Mouse (Mus musculus) telencephalon, adult 2 months (tissue): Measurements from ENCODE around the gene Olfr693.
"Not testable (repeated sequence)": the region's sequence is repeated elsewhere in the genome, so short reads cannot be mapped to it uniquely, and the experiment has no call there.

Experiments used
- DNase-seq: peaks from one replicate; pipeline ENCODE4 v3.0.0-alpha.2; 2011; ENCODE audit warnings: low read depth, low spot score

Gene Olfr693

DNA sequence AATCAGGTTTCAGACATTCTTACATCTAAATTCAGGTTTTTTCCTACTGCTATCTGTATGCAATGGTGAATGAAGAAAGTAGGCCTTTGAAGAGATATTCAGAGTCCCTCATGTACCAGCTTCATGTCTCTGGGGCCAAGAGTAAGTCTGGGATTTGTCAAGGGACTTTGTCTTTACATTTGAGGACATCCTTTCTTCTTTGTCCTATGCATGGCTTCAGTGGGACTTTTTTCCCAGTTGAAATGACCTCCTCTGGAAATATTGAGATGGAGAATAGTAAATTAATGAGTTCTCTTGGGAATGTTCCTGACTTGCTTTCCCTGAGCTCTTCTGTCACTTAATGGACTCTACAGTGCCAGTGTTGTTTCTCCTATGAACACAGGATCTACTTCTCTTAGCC, at the start of gene Olfr693:
Olfr693 (minus strand) TSS at position 101 of the 400 bp plus-strand sequence.
- DNase-seq: no peak

DNA sequence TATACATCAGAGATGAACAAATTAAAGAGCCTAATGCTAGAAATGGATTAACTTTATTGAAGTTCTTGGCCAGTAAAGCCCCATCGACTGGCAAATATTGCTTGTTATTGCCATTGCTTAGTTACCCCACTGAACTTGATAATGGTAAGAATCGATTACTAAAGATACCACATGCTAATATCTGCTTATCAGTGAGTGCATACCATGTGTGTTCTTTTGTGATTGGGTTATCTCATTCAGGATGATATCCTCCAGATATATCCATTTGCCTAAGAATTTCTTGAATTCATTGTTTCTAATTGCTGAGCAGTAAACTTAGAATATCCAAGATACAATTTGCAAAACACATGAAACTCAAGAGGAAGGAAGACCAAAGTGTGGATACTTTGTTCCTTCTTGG, 45.3 kb upstream of the Olfr693 start:
- DNase-seq: not testable (repeated sequence)

- DNase-seq: no peak
Measured at GRCm38 (mm10) chr7:106716296-106716695, 35.9 kb upstream of the Olfr693 start, which contains the start of gene Olfr695. Gene Olfr695, minus strand, starts transcription at chr7:106716396.

GRCm38 (mm10) chr7:106711463-106711862, 31.1 kb upstream of the Olfr693 start:
- no peak for DNase-seq

- not testable (repeated sequence) for DNase-seq
Measured at GRCm38 (mm10) chr7:106707705-106708104, 27.3 kb upstream of the Olfr693 start.

- no peak for DNase-seq
Measured at GRCm38 (mm10) chr7:106696891-106697290, 16.5 kb upstream of the Olfr693 start.

- no peak for DNase-seq
Measured at GRCm38 (mm10) chr7:106692976-106693375, 12.6 kb upstream of the Olfr693 start.

DNA sequence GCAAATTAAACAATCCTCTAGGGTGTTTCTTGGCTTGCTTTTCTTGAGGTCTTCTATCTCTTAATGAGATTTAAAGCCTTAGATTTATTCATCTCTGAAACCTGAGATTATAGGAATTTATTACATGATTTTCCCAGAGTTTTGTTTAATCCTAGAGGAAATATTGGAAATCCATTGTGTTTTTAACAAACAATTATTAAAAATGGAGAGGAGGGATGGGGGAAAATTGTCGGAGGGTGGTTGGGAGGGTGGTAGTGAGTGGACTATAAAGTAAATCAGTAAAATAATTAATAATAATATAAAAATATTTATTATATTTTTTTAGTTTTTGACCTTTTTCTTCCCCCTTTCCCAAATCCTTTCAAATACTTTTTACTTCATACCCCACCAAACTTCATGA, 11.3 kb upstream of the Olfr693 start, which contains the start of gene Olfr694:
Olfr694 (minus strand) TSS at position 101 of the 400 bp plus-strand sequence.
- no peak for DNase-seq

GRCm38 (mm10) chr7:106685382-106685781, 5.0 kb upstream of the Olfr693 start:
- no peak for DNase-seq

- DNase-seq: no peak
Measured at GRCm38 (mm10) chr7:106652344-106652652, 28.1 kb downstream of the Olfr693 start.

- DNase-seq: no peak
Measured at GRCm38 (mm10) chr7:106651555-106652343, 28.6 kb downstream of the Olfr693 start.

DNA sequence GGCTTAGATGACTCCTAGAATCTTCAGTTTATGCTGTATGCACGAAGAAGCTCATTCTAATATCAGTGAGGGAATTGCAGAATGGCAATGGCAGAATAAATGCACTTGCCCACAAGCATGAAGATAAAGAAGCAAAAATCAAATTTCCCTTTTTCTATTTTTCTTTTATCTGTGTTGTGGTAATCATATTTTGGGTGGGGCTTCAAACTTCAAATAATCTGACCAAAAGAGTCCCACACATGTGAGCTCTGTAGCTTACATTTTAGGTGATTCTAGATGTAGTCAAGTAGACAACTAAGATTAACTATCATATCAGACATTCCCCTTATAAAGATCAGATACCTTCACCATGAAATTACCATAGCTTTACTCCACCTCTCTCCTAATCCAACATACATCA, 30.6 kb downstream of the Olfr693 start:
- no peak for DNase-seq

DNA sequence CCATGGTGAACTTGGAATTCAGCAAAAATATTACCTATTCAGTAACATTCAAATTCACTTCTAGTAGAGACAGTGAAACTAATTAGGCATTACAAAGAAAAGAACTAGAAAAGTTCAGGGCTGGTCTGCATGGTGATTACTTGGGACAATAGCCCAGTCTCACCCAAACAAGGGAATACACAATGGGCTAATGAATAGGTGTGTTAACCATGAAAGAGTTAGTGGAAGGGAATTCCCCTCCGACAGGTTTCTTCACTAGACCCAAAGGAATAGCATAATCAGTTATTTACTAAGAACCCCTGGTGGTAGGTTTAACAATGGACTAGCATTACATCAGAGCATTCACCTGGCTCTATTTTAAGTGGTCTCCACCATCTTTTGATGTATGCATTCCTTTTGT, 35.1 kb downstream of the Olfr693 start:
- DNase-seq: no peak

DNA sequence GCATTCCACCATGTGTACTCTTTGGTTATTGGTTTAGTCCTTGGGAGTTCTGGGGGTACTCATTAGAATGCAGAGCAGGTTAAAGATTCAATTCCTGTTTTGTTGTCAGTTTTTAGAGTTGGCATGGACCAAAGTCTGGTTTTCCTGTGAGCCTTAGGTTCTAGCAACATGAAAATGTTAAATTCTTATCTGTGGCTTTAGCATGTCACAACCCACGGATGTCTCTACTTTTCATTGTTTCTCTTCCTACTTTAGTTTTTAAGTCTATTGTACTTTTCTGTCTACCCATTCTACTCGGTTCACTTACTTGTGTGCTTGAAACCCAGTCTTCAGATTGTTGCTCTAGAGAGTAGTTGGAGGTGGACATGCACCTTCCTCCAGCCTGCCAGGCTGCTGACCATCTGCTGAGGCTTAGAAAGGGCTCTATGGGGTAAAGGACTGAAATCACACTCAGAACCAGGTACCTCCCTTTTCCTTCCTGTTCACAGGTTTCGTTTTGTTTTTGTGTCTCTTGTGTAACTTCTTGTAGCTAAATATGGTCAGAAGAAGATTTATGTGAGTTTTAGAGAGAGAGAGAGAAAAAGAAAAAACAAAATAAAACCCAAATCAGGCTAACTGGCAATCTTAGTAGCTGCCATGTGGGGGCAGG, 36.0 kb downstream of the Olfr693 start:
- no peak for DNase-seq

DNA sequence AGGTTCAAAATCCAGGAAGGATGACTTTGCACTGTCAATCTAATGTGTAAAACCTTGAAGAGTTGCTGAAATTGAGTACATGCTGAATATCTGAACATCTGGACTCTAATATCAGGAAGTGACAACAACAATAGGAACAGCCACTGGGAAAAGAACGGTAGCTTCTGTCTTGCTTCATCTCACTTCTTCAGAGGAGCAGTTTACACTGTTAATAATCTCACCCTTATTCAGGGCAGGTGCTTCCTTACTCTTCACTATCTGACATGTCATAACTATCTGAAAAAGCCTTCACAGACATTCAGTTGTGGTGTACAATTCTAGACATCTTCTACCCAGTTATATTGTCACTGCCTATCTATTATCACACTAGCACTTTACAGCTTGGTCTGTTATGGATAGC, 39.5 kb downstream of the Olfr693 start:
- no peak for DNase-seq

DNA sequence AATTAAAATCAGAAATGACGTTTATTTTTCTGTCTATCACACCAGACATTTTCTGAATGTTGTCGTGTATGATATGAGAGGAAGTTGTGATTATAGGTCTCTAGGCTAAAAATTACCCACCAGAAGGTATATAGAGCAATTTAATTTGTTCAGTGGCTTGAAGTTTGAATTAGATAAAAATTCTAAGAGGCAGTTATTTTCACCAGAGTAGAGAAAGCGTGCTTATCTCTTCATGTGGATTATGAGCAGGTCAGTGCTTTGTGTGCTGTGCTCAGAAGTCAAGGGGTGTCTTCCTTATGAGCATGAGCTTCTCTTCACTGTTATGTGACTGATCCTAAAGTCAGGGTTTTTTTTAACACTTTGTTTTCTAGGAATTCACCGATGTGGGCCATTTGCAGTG, 44.8 kb downstream of the Olfr693 start:
- DNase-seq: no peak
